Mouse (Mus musculus) stomach, embryonic 16.5 days (tissue): Measurements from ENCODE around the gene Rnf169. TPM values are rescaled to one million over a fixed set of nuclear protein-coding genes. Genes with fewer than 3 reads are reported as not detected.
A peak's percentile ranks its signal among the peaks of the same experiment; 100 is the strongest.

Experiments used
- ATAC-seq: fragments of 200-750 bp; cut with Nextera tagmentation; 2 replicates; pipeline ENCODE4 v1.8.0; 2017; ENCODE audit warnings: moderate number of reproducible peaks, moderate TSS enrichment; ENCODE audit not compliant: insufficient read depth, low FRiP score
- H3K27ac ChIP-seq: fragments of 300-500 bp; sonication (generic); 2 replicates; pipeline ENCODE4 v1.5.1; 2014; ENCODE audit warnings: low read length
- H3K27me3 ChIP-seq: fragments of 300-500 bp; sonication (generic); 2 replicates; pipeline ENCODE4 v1.6.1; 2014; ENCODE audit warnings: low read length, control low read depth, mixed read lengths; ENCODE audit not compliant: control insufficient read depth, insufficient read depth
- H3K36me3 ChIP-seq: fragments of 300-500 bp; sonication (generic); 2 replicates; pipeline ENCODE4 v1.6.1; 2014; ENCODE audit warnings: low read length; ENCODE audit not compliant: control insufficient read depth, insufficient read depth
- H3K4me1 ChIP-seq: fragments of 300-500 bp; sonication (generic); 2 replicates; pipeline ENCODE4 v1.6.1; 2014; ENCODE audit warnings: low read length, control low read depth, mixed read lengths; ENCODE audit not compliant: control insufficient read depth, insufficient read depth
- H3K4me2 ChIP-seq: fragments of 300-500 bp; sonication (generic); 2 replicates; pipeline ENCODE4 v1.6.1; 2014; ENCODE audit warnings: low read depth, low read length, mixed read lengths
- H3K4me3 ChIP-seq: fragments of 300-500 bp; sonication (generic); replicated peaks from 2 replicates; pipeline ENCODE4 v1.5.1; 2014; ENCODE audit warnings: mild to moderate bottlenecking, low read length
- H3K9ac ChIP-seq: fragments of 300-500 bp; sonication (generic); 2 replicates; pipeline ENCODE4 v1.6.1; 2014; ENCODE audit warnings: low read length
- H3K9me3 ChIP-seq: fragments of 300-500 bp; sonication (generic); replicated peaks from 2 replicates; pipeline ENCODE4 v1.6.1; 2016; ENCODE audit warnings: low read length, control low read depth; ENCODE audit not compliant: control insufficient read depth
- WGBS: fragments of 180-500 bp; shearing (Covaris S2); extraction: QIAGEN DNeasy Blood & Tissue Kit; methylation state at CpG from one replicate; pipeline ENCODE4 v1.1.7; 2014; 5-methylcytosine and 5-hydroxymethylcytosine counted together
- polyA plus RNA-seq: library from polyadenylated mRNA; unstranded; fragments of >200 nt; fragmentation: Nextera tagmentation; extraction: Ambion mirVana; gene quantifications from 2 replicates; pipeline ENCODE4 v1.2.1, GENCODE M21; 2015

Gene Rnf169
- polyA plus RNA-seq, 1 experiment from 2014 or later, result 4.5 TPM

DNA sequence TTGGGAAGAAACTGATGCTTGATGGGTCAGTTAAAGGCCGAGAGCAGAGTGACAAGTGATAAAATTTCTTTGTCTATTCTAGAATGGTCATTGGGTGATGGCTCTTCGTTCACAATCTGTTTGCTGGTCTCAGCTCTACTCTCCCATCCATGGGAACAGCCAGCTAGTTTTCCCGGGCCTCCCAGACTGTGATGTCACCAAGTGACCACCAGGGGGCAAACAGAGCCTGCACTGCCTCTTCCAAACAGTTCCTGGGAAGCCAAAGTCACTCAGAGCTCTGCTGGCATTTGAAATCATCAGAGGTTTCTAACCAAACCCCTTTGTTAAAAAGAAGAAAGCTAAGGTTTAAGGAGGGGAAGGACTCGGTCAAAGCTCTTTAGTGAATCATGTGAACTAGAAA is 8.5 kb upstream of the Rnf169 start:
- Histone ChIP-seq H3K27me3 (no peaks in the 10 kb centered on the region), H3K27ac (no peak overlapping the region), H3K4me1 (no peaks in the 10 kb centered on the region), H3K4me2 (no peak overlapping the region), H3K9ac (no peak overlapping the region), H3K36me3 (no peaks in the 10 kb centered on the region), H3K9me3 (no peaks in the 10 kb centered on the region), H3K4me3 (no peak overlapping the region)
- WGBS, result 6% methylated on average over 4 of the region's 4 CpGs
- no peak for ATAC-seq

DNA sequence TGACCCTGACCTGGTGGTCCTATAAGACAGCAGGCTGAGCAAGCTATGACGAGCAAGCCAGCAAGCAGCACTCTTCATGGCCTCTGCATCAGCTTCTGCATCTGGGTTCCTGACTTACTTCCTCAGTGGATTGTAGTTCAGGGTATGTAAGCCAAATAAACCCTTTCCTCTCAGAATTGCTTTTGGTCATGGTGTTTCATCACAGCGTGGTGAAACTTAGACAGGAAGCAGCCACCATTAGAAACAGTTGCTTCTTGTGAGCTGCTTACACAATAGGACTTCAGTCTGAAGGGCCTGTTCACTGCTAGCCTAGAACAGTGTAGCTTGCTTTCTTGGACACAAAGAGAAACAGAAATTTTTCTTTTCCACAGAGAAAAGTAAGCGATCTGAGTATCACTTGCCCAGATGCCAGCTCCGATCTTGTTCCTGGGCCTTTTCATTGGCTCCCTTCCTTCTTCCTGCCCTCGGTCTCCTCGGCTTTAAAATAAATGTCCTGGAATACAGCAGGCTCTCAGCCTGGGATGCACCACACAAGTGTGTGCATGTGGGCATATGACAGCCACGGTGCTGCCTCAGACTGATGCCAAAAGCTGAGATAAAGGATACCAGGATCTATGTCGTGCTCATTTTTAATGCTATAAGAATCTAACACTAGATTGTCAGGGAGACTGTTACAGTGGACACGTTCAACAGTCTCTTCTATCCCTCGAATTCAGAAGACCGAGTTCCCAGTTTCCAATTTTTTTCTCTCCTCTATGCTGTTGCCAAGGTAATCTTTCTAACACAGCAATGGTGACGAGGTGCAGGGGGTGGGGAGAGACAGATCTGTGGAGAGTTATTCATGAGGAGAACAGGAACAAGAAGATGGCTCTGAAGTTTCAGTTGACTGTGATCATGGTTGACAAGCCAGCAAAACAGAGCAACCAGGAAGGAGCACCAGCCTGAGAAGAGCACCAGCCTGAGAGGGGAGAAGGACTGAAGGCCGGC is 2.3 kb upstream of the Rnf169 start:
- Histone ChIP-seq H3K4me2 (no peak overlapping the region), H3K4me1 (peaks cover 7% of the 10 kb centered on the region), H3K27me3 (no peaks in the 10 kb centered on the region), H3K9ac (no peak overlapping the region), H3K27ac (no peak overlapping the region), H3K9me3 (no peaks in the 10 kb centered on the region), H3K4me3 (no peak overlapping the region), H3K36me3 (no peaks in the 10 kb centered on the region)
- WGBS, result 82% methylated on average over 13 of the region's 13 CpGs
- no peak for ATAC-seq

DNA sequence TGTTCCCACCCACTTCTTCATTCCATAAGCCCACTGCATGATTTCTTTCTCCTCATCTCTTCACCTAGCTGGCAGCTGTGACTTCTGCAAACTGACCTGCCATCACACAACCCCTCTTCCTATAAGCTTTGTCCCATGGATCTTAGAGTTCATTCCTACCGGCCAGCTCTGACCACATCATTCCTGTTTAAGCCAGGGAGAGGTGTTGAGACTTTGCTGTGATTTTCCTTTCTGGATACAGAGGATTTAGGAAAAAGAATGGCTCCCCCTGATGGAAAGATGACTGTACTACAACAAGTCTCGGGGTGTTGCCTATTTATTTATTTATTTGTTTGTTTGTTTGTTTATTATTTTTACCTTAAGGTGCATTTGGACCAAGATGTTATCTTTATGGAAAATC is 1.1 kb upstream of the Rnf169 start:
- Histone ChIP-seq H3K9me3 (peaks cover 2% of the 10 kb centered on the region; the same call in 1 of the 2 replicates), H3K36me3 (no peaks in the 10 kb centered on the region), H3K4me2 (no peak overlapping the region), H3K27me3 (no peaks in the 10 kb centered on the region), H3K4me1 (peaks cover 7% of the 10 kb centered on the region), H3K9ac (no peak overlapping the region), H3K4me3 (no peak overlapping the region), H3K27ac (no peak overlapping the region)
- 11% methylated on average over 2 of the region's 2 CpGs for WGBS
- no peak for ATAC-seq

DNA sequence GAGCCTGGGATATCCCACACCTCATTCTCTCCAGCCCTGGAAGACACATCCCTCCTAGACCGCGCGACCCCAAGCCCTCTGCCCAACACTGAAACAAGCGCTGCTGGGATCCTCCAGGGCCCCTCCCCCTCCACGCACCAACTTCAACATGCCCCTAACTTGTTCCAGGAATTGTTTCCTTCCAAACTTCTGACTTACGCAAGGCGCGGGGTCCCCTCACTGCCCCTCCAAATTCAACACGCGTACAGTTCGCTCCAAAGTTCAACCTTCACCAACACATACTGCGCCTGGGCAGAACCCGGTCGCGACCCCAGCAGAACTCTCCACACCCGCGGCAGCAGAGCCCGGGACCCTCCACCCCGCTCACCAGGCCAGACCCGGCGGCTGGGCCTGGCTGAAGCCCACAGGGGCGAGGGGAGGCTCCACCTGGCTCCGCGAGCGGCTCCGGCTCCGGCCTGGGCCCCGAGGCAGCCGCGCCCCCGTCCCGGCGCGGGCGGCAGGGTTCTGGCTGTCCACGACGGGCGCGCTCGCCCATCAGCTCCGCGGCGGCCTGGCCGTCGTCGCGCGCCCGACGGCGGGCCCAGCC is 609 bp downstream of the Rnf169 start:
- H3K9ac ChIP-seq, result peak overlapping the region; percentile 92

DNA sequence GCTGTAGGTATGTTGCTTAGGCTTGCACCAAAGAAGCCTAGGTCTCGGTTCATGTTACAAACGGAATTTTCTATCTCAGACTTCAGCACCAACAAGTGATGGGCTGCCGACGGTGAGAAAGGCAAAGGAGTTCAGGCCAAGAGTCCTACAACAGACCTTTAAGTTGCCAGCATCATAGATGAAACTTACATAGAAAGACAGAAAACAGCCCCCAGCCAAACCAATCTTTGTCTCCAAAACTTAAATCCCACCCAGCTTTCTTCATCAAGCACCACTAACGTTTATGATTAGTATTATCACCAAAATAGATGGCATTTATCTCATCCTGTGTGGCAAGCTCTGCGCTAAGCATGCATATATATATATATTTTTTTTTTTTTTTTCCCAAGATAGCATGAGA is 1.2 kb downstream of the Rnf169 start:
- no peak for ATAC-seq
- Histone ChIP-seq H3K27ac (no peak overlapping the region), H3K9me3 (peaks cover 2% of the 10 kb centered on the region; the same call in 1 of the 2 replicates), H3K36me3 (no peaks in the 10 kb centered on the region), H3K27me3 (no peaks in the 10 kb centered on the region), H3K4me1 (peaks cover 22% of the 10 kb centered on the region), H3K4me2 (peak overlapping the region; percentile 81), H3K9ac (peak overlapping the region; percentile 92), H3K4me3 (peak overlapping the region; percentile 76)
- 6% methylated on average over 6 of the region's 6 CpGs for WGBS

More for the DNA sequence above, 609 bp downstream of the Rnf169 start:
- Histone ChIP-seq H3K4me3 (peak overlapping the region; percentile 76), H3K36me3 (no peaks in the 10 kb centered on the region), H3K4me1 (peaks cover 16% of the 10 kb centered on the region), H3K4me2 (peak overlapping the region; percentile 81), H3K27me3 (no peaks in the 10 kb centered on the region), H3K27ac (peak overlapping the region; percentile 91), H3K9me3 (peaks cover 2% of the 10 kb centered on the region; the same call in 1 of the 2 replicates)
- ATAC-seq, result peak; percentile 65
- WGBS, result under 1% methylated on average over 51 of the region's 51 CpGs

DNA sequence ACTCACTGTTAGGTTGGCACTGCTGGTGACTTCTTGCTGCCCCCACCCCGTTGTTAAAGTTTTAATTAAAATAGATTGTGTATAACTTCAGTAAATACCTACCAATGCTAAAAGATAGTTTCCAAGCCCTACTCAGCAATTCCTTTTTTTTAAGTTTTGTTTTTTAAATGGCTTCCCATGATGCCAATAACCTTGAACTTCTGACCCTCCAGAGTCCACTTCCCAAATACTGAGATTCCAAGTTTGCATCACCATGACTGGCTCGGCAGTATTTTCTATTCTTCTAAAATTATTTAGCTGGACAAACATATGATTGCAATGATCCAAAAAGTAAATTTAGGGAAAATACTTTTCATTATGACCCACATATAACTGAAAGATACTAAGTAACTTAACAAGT is 2.2 kb downstream of the Rnf169 start:
- Histone ChIP-seq H3K4me1 (peaks cover 25% of the 10 kb centered on the region), H3K4me3 (no peak overlapping the region), H3K9me3 (peaks cover 2% of the 10 kb centered on the region; the same call in 1 of the 2 replicates), H3K27me3 (no peaks in the 10 kb centered on the region), H3K36me3 (no peaks in the 10 kb centered on the region), H3K9ac (no peak overlapping the region), H3K27ac (no peak overlapping the region), H3K4me2 (no peak overlapping the region)
- WGBS, result 64% methylated on average over 2 of the region's 2 CpGs
- ATAC-seq, result no peak

DNA sequence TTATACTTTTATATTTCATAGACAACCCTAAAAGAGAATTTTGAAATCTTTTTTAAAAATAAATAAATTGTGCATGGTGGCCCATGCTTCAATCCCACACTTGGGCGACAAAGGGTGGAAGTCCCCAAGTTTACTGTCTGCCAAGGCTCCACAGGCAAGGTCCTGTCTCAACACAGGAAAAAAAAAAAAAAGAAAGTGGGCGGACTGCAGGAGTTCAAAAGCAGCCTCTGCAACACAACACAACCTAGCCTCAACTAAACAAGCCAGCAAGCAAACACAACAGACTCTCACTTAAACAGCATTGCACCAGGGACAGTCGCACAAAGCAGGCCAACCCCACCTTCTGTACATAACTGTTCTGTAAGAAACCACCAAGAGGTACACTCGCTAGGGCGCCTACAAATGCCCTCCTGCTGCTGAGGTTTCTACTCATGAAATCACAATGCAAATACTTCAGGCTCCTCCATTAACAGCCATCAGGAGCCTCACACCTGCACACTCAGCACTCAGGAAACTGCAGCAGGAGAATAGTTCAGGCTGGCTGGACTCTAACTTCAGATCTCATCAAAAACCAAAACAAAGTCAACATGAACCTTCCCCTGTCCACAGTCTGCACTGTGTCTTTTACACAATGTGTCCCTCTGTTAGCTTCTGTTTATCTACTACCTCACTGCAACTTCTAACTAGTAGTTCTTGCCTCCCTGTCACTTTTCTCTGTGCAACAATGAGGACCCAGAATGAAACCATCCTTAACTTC is 4.3 kb downstream of the Rnf169 start:
- 74% methylated on average over 5 of the region's 5 CpGs for WGBS

DNA sequence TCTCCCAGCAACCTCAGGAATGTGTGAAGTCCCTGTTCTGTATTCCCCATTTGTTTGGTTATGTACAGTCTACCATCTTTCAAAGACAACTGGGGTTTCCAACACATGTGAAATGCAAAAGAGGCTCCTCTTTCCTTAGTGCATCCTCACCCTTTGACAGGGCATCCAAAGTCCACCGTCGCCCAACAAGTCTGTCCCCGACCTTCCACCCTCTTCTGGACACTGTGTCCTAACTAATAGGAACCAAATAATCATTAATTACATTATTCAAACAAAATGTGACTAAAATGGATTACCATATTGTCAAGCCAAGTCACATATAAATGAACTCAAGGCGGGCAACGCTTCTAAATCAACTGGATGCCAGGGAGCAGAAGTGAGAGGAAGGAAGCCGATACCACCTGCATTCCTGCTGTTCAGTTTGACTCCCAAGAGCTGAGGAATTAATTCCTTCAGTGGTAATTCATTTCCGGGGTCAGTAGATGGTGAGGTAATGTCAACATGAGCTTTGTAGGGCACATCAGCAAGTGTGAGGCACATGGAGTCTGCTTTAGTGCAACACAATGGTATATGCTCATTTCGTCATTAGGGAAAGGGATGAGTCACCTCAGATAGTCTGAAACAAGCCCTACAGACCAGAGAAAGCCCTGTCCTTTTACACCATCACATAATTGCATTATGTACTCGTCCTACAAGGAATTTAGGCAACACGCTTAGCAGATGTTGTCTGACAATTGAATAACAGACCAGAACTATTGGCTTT is 5.9 kb downstream of the Rnf169 start:
- WGBS, result 60% methylated on average over 10 of the region's 10 CpGs
- no peak for ATAC-seq
- Histone ChIP-seq H3K9me3 (peaks cover 2% of the 10 kb centered on the region; the same call in 1 of the 2 replicates), H3K36me3 (no peaks in the 10 kb centered on the region), H3K4me1 (peaks cover 28% of the 10 kb centered on the region), H3K27me3 (no peaks in the 10 kb centered on the region), H3K27ac (no peak overlapping the region), H3K4me3 (no peak overlapping the region), H3K9ac (no peak overlapping the region), H3K4me2 (no peak overlapping the region)

More for the DNA sequence above, 4.3 kb downstream of the Rnf169 start:
- Histone ChIP-seq H3K4me2 (no peak overlapping the region), H3K9me3 (peaks cover 2% of the 10 kb centered on the region; the same call in 1 of the 2 replicates), H3K4me1 (peaks cover 28% of the 10 kb centered on the region), H3K36me3 (no peaks in the 10 kb centered on the region), H3K27ac (peak overlapping the region; percentile 48), H3K9ac (no peak overlapping the region), H3K4me3 (no peak overlapping the region), H3K27me3 (no peaks in the 10 kb centered on the region)
- ATAC-seq, result no peak
